In the genomic region with DNA sequence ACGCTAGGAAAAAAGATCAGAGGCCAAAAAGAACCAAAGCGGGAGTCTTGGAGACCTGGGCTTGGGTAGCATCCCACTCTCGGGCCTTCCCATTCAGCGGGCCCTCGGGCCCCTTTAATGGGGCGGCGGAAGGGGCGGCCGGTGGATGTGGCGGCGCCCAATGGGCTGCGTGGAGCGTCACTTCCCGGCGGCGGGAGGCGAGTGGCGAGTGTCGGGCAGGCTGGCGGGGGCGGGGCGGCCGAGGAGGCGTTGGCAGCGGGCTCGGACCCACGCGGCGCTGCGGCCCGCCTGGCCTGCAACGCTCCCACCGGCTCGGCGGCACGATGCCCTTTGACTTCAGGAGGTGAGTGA, we compare ENCODE assay signal across 8 mouse cellular contexts. TPM values are rescaled to one million over a fixed set of nuclear protein-coding genes. Genes with fewer than 3 reads are reported as not detected.
A peak's percentile ranks its signal among the peaks of the same experiment; 100 is the strongest.
DNase-seq lines count a peak whose midpoint lies in the region; ATAC-seq lines count a peak whose summit lies in the region.

A gene (plus strand): TSS at position 200 of the 351 bp plus-strand sequence.

- peak within 1 kb of the TSS; percentile 97 for H3K4me2 ChIP-seq in intestine, embryonic 14.5 days (ENCODE audit: low read length)

- peak within 1 kb of the TSS; percentile 70 for H3K27ac ChIP-seq in intestine, embryonic 14.5 days (ENCODE audit: low read depth)

- no peaks in the 10 kb centered on the region for H3K9me3 ChIP-seq in intestine, embryonic 14.5 days (ENCODE audit: control insufficient read depth, low read length)

- peak within 1 kb of the TSS; percentile 69 for H3K9ac ChIP-seq in intestine, embryonic 14.5 days (ENCODE audit: low read length)

- no peaks in the 10 kb centered on the region for H3K27me3 ChIP-seq in intestine, embryonic 14.5 days (replicated peaks; ENCODE audit: control insufficient read depth, insufficient read depth, low read length)

- WGBS in intestine, embryonic 14.5 days, result under 1% methylated on average over 24 of the region's 36 CpGs

- DNase-seq in adrenal gland, adult 18-20 months (ENCODE audit: low spot score in 2 of 2), result peak; percentile 95
- DNase-seq in embryo, embryonic 11 days, result peak; percentile 96
- DNase-seq in gastrocnemius, postnatal 36 days, result peak; percentile 83 to 90
- peak; percentile 91 for DNase-seq in intestine, embryonic 14.5 days (ENCODE audit: low spot score)
- DNase-seq in left cerebral cortex, postnatal 10 days (ENCODE audit: extremely low spot score in 1 of 2, low spot score in 2 of 2), result peak; percentile 86 to 96
- peak; percentile 95 to 96 for DNase-seq in right cerebral cortex, postnatal 10 days (ENCODE audit: low spot score in 2 of 2)
- DNase-seq in urinary bladder, postnatal 25 days (ENCODE audit: low spot score), result peak; percentile 92

- intact Hi-C loops in gastrocnemius, postnatal 36 days (cut with DNase I), result no loop called here
- intact Hi-C loops in left cerebral cortex, postnatal 10 days (cut with DNase I), result loop anchor here (2.0 kb wide), 1 partner anchor 52 kb away; no protein-coding TSS in a partner anchor

- ATAC-seq in intestine, embryonic 14.5 days (replicated peaks; ENCODE audit: low FRiP score, low TSS enrichment, low read depth), result peak; percentile 88
- ATAC-seq in megakaryocyte progenitor cell, adult 5-6 weeks (replicated peaks; ENCODE audit: poor library complexity), result peak; percentile 97

- peaks cover 18% of the 10 kb centered on the region for H3K36me3 ChIP-seq in intestine, embryonic 14.5 days (ENCODE audit: control insufficient read depth, insufficient read depth, low read length)

- H3K4me3 ChIP-seq in intestine, embryonic 14.5 days (ENCODE audit: low read depth, low read length), result peak within 1 kb of the TSS; percentile 84

- peaks cover 23% of the 10 kb centered on the region for H3K4me1 ChIP-seq in intestine, embryonic 14.5 days (replicated peaks; ENCODE audit: control insufficient read depth, insufficient read depth, low read length)

RNA-seq across cellular contexts. Expression of the gene that starts here (rescaled TPM):
- 100 to 1,000 TPM; 159 to 166 TPM for total RNA-seq in adrenal gland, adult 18-20 months (2021)
- total RNA-seq in gastrocnemius, postnatal 36 days (2021), result 10 to 100 TPM; 47.2 to 51.5 TPM
- polyA plus RNA-seq in intestine, embryonic 14.5 days (2014; fragmentation: Nextera tagmentation; extraction: Ambion mirVana), result 135 and 136 TPM in 2 replicates
- total RNA-seq in left cerebral cortex, postnatal 10 days (2021), result 100 to 1,000 TPM; 170 to 171 TPM
- 99.7 and 123 TPM in 2 replicates for total RNA-seq in megakaryocyte progenitor cell, adult 5-6 weeks (2015)
- total RNA-seq in megakaryocyte progenitor cell, adult 5-6 weeks (2017), result 42.2 and 48.3 TPM in 2 replicates

Comparison
In these comparisons a context has a peak if more than half of its experiments do, and no peak if none do; other contexts are left out.
1. Peak in every context shown above with its lines: DNase-seq, ATAC-seq, H3K4me3 ChIP-seq and H3K27ac ChIP-seq.